Mouse (Mus musculus) myocyte (in vitro differentiated cells): ENCODE measurements around the gene Tra2b. TPM values are rescaled to one million over a fixed set of nuclear protein-coding genes. Genes with fewer than 3 reads are reported as not detected.

Experiments used
- H3K27me3 ChIP-seq: one replicate; pipeline ENCODE4 v1.6.1; 2011; ENCODE audit not compliant: control insufficient read depth, insufficient read depth, insufficient read length
- H3K36me3 ChIP-seq: one replicate; pipeline ENCODE4 v1.6.1; 2011; ENCODE audit not compliant: control insufficient read depth, insufficient read depth
- H3K4me2 ChIP-seq: one replicate; pipeline ENCODE4 v1.6.1; 2011; ENCODE audit warnings: low read depth, control low read depth
- H3K4me3 ChIP-seq: one replicate; pipeline ENCODE4 v1.5.1; 2011; ENCODE audit warnings: mild to moderate bottlenecking, control low read depth, moderate library complexity
- H3K79me2 ChIP-seq: one replicate; pipeline ENCODE4 v1.6.1; 2011; ENCODE audit not compliant: control insufficient read depth, insufficient read depth
- H3ac ChIP-seq: one replicate; pipeline ENCODE4 v1.6.1; 2011; ENCODE audit not compliant: control insufficient read depth, insufficient read length
- CEBPB ChIP-seq: IDR thresholded peaks from 2 replicates; pipeline ENCODE4 v1.6.1; 2011; ENCODE audit warnings: mild to moderate bottlenecking, moderate library complexity; ENCODE audit not compliant: poor library complexity, insufficient read depth, severe bottlenecking
- E2F4 ChIP-seq: IDR thresholded peaks from one replicate; pipeline ENCODE4 v1.6.1; 2011; ENCODE audit warnings: mild to moderate bottlenecking, control low read depth, moderate library complexity; ENCODE audit not compliant: insufficient read depth
- MAX ChIP-seq: IDR thresholded peaks from one replicate; pipeline ENCODE4 v1.6.1; 2011; ENCODE audit warnings: low read depth, mild to moderate bottlenecking, control low read depth
- MYOD1 ChIP-seq, 3 experiments: IDR thresholded peaks; one replicate each; pipeline ENCODE4 v1.6.1; 2011; ENCODE audit warnings: control low read depth in 2 of 3, low read depth in 2 of 3, mild to moderate bottlenecking in 2 of 3, moderate library complexity in 1 of 3; ENCODE audit not compliant: insufficient read length in 2 of 3, control insufficient read depth in 1 of 3
- MYOG ChIP-seq, 3 experiments: IDR thresholded peaks; one replicate each; pipeline ENCODE4 v1.6.1; 2011; ENCODE audit warnings: control low read depth in 2 of 3, low read depth in 2 of 3, mild to moderate bottlenecking in 2 of 3; ENCODE audit not compliant: insufficient read length in 2 of 3, control insufficient read depth in 1 of 3, insufficient read depth in 1 of 3
- POLR2A ChIP-seq: IDR thresholded peaks from one replicate; pipeline ENCODE4 v1.6.1; 2011; ENCODE audit warnings: low read depth, mild to moderate bottlenecking, control low read depth, moderate library complexity; ENCODE audit not compliant: insufficient read length
- POLR2AphosphoS2 ChIP-seq: IDR thresholded peaks from one replicate; pipeline ENCODE4 v1.6.1; 2011; ENCODE audit warnings: low read depth, control low read depth; ENCODE audit not compliant: insufficient read length
- REST ChIP-seq: IDR thresholded peaks from one replicate; pipeline ENCODE4 v1.6.1; 2011; ENCODE audit warnings: mild to moderate bottlenecking, control low read depth, moderate library complexity; ENCODE audit not compliant: insufficient read depth, insufficient read length
- SRF ChIP-seq: IDR thresholded peaks from one replicate; pipeline ENCODE4 v1.6.1; 2011; ENCODE audit warnings: low read depth; ENCODE audit not compliant: control insufficient read depth, insufficient read length
- TCF12 ChIP-seq: IDR thresholded peaks from one replicate; pipeline ENCODE4 v1.6.1; 2011; ENCODE audit warnings: mild to moderate bottlenecking, control low read depth; ENCODE audit not compliant: poor library complexity, insufficient read depth, severe bottlenecking
- TCF3 ChIP-seq: IDR thresholded peaks from one replicate; pipeline ENCODE4 v1.6.1; 2011; ENCODE audit warnings: low read depth, control low read depth; ENCODE audit not compliant: insufficient read length
- USF1 ChIP-seq: IDR thresholded peaks from one replicate; pipeline ENCODE4 v1.6.1; 2011; ENCODE audit warnings: low read depth, mild to moderate bottlenecking, control low read depth, moderate library complexity
- polyA plus RNA-seq: library from polyadenylated mRNA; unstranded; fragments of >200 nt; fragmentation: generic; extraction: Trizol; gene quantifications from one replicate; pipeline ENCODE4 v1.2.1, GENCODE M21; 2012; ENCODE audit warnings: missing spikeins

Gene Tra2b
- polyA plus RNA-seq, 1 experiment = 41.2 TPM

- no peaks in the 10 kb centered on the region for H3K27me3 ChIP-seq
- H3ac ChIP-seq = no peak overlapping the region
- no peak overlapping the region for H3K4me3 ChIP-seq
- no peak overlapping the region for H3K4me2 ChIP-seq
- H3K36me3 ChIP-seq = no peaks in the 10 kb centered on the region
- H3K79me2 ChIP-seq = no peaks in the 10 kb centered on the region
- TF ChIP-seq TCF12 = no peak
- no peak for TF ChIP-seq TCF3
- TF ChIP-seq REST = no peak
- no peak for TF ChIP-seq MAX
- no peak for TF ChIP-seq USF1
- no peak for TF ChIP-seq E2F4
- TF ChIP-seq POLR2AphosphoS2 = no peak
- TF ChIP-seq POLR2A = no peak
- no peak for TF ChIP-seq SRF
- no peak for TF ChIP-seq MYOD1 (IDR thresholded peaks at IDR 0.05; ENCODE audit: control insufficient read depth in 1 of 3, insufficient read length in 2 of 3, low read depth in 2 of 3)
- no peak for TF ChIP-seq CEBPB
- no peak for TF ChIP-seq MYOG (IDR thresholded peaks at IDR 0.05; ENCODE audit: control insufficient read depth in 1 of 3, insufficient read depth in 1 of 3, insufficient read length in 2 of 3, low read depth in 2 of 3)
Measured at GRCm38 (mm10) chr16:22293600-22293999, 27.8 kb upstream of the Tra2b start.

- Histone ChIP-seq H3K4me3 (no peak overlapping the region), H3K36me3 (no peaks in the 10 kb centered on the region), H3K79me2 (no peaks in the 10 kb centered on the region), H3K27me3 (no peaks in the 10 kb centered on the region), H3ac (no peak overlapping the region), H3K4me2 (no peak overlapping the region)
- TF ChIP-seq POLR2AphosphoS2 (no peak), USF1 (no peak), POLR2A (no peak), TCF12 (no peak), SRF (no peak), REST (no peak), MAX (no peak), TCF3 (no peak), MYOG (IDR thresholded peaks at IDR 0.05; ENCODE audit: control insufficient read depth in 1 of 3, insufficient read depth in 1 of 3, insufficient read length in 2 of 3, low read depth in 2 of 3) (no peak), E2F4 (no peak), MYOD1 (IDR thresholded peaks at IDR 0.05; ENCODE audit: control insufficient read depth in 1 of 3, insufficient read length in 2 of 3, low read depth in 2 of 3) (no peak), CEBPB (no peak)
Measured at GRCm38 (mm10) chr16:22292394-22292793, 26.6 kb upstream of the Tra2b start.

GRCm38 (mm10) chr16:22289643-22290042 is 23.8 kb upstream of the Tra2b start:
- H3K79me2 ChIP-seq = no peaks in the 10 kb centered on the region
- H3K4me3 ChIP-seq = no peak overlapping the region
- no peak overlapping the region for H3ac ChIP-seq
- TF ChIP-seq TCF12 = no peak
- TF ChIP-seq TCF3 = no peak
- TF ChIP-seq REST = no peak
- no peak for TF ChIP-seq MYOG (IDR thresholded peaks at IDR 0.05; ENCODE audit: control insufficient read depth in 1 of 3, insufficient read depth in 1 of 3, insufficient read length in 2 of 3, low read depth in 2 of 3)
- no peak for TF ChIP-seq SRF
- no peak for TF ChIP-seq POLR2A
- no peak for TF ChIP-seq CEBPB
- TF ChIP-seq USF1 = no peak
- TF ChIP-seq MAX = no peak
- no peak for TF ChIP-seq POLR2AphosphoS2
- no peak for TF ChIP-seq E2F4
- no peak for TF ChIP-seq MYOD1 (IDR thresholded peaks at IDR 0.05; ENCODE audit: control insufficient read depth in 1 of 3, insufficient read length in 2 of 3, low read depth in 2 of 3)
- no peaks in the 10 kb centered on the region for H3K27me3 ChIP-seq
- H3K36me3 ChIP-seq = no peaks in the 10 kb centered on the region
- no peak overlapping the region for H3K4me2 ChIP-seq

GRCm38 (mm10) chr16:22286996-22287395 is 21.2 kb upstream of the Tra2b start:
- no peak overlapping the region for H3ac ChIP-seq
- TF ChIP-seq TCF3 (no peak), MYOG (IDR thresholded peaks at IDR 0.05; ENCODE audit: control insufficient read depth in 1 of 3, insufficient read depth in 1 of 3, insufficient read length in 2 of 3, low read depth in 2 of 3) (no peak), SRF (no peak), POLR2AphosphoS2 (no peak), REST (no peak), USF1 (no peak), CEBPB (no peak)
- H3K27me3 ChIP-seq = no peaks in the 10 kb centered on the region
- H3K4me2 ChIP-seq = no peak overlapping the region
- H3K36me3 ChIP-seq = no peaks in the 10 kb centered on the region
- H3K79me2 ChIP-seq = no peaks in the 10 kb centered on the region
- H3K4me3 ChIP-seq = no peak overlapping the region

GRCm38 (mm10) chr16:22276536-22276935 is 10.7 kb upstream of the Tra2b start:
- H3K4me2 ChIP-seq = no peak overlapping the region
- no peak overlapping the region for H3ac ChIP-seq
- TF ChIP-seq POLR2A (no peak), SRF (no peak), MAX (no peak), USF1 (no peak), CEBPB (no peak), MYOD1 (IDR thresholded peaks at IDR 0.05; ENCODE audit: control insufficient read depth in 1 of 3, insufficient read length in 2 of 3, low read depth in 2 of 3) (no peak), REST (no peak), TCF12 (no peak), E2F4 (no peak), POLR2AphosphoS2 (no peak), TCF3 (no peak), MYOG (IDR thresholded peaks at IDR 0.05; ENCODE audit: control insufficient read depth in 1 of 3, insufficient read depth in 1 of 3, insufficient read length in 2 of 3, low read depth in 2 of 3) (no peak)
- no peaks in the 10 kb centered on the region for H3K79me2 ChIP-seq
- H3K27me3 ChIP-seq = no peaks in the 10 kb centered on the region
- H3K4me3 ChIP-seq = no peak overlapping the region
- H3K36me3 ChIP-seq = no peaks in the 10 kb centered on the region
